Mouse (Mus musculus) intestine, embryonic 14.5 days (tissue): ENCODE measurements around the gene Rin1. TPM values are rescaled to one million over a fixed set of nuclear protein-coding genes. Genes with fewer than 3 reads are reported as not detected.

Source experiments
- ATAC-seq: fragments of 200-750 bp; cut with Nextera tagmentation; replicated peaks from 2 replicates; pipeline ENCODE4 v1.8.0; 2017; ENCODE audit warnings: low read depth, moderate number of reproducible peaks, moderate TSS enrichment, moderate library complexity; ENCODE audit not compliant: low FRiP score, low TSS enrichment
- DNase-seq: peaks from one replicate; pipeline ENCODE4 v3.0.0-alpha.2; 2018; ENCODE audit warnings: low spot score
- H3K27ac ChIP-seq: fragments of 300-500 bp; sonication (generic); 2 replicates; pipeline ENCODE4 v1.5.1; 2014; ENCODE audit warnings: low read depth, mild to moderate bottlenecking, control low read depth
- H3K27me3 ChIP-seq: fragments of 300-500 bp; sonication (generic); replicated peaks from 2 replicates; pipeline ENCODE4 v1.6.1; 2014; ENCODE audit warnings: low read length, control low read depth; ENCODE audit not compliant: control insufficient read depth, insufficient read depth
- H3K36me3 ChIP-seq: fragments of 300-500 bp; sonication (generic); 2 replicates; pipeline ENCODE4 v1.6.1; 2014; ENCODE audit warnings: low read length, control low read depth; ENCODE audit not compliant: control insufficient read depth, insufficient read depth
- H3K4me1 ChIP-seq: fragments of 300-500 bp; sonication (generic); replicated peaks from 2 replicates; pipeline ENCODE4 v1.6.1; 2014; ENCODE audit warnings: low read length, control low read depth, mixed read lengths; ENCODE audit not compliant: control insufficient read depth, insufficient read depth
- H3K4me2 ChIP-seq: fragments of 300-500 bp; sonication (generic); 2 replicates; pipeline ENCODE4 v1.6.1; 2014; ENCODE audit warnings: low read length
- H3K4me3 ChIP-seq: fragments of 300-500 bp; sonication (generic); 2 replicates; pipeline ENCODE4 v1.5.1; 2014; ENCODE audit warnings: low read depth, low read length, control low read depth, mixed read lengths
- H3K9ac ChIP-seq: fragments of 300-500 bp; sonication (generic); 2 replicates; pipeline ENCODE4 v1.6.1; 2014; ENCODE audit warnings: mild to moderate bottlenecking, low read length
- H3K9me3 ChIP-seq: fragments of 300-500 bp; sonication (generic); 2 replicates; pipeline ENCODE4 v1.6.1; 2016; ENCODE audit warnings: low read length, control low read depth; ENCODE audit not compliant: control insufficient read depth
- WGBS: fragments of 180-500 bp; shearing (Covaris S2); extraction: QIAGEN DNeasy Blood & Tissue Kit; methylation state at CpG from one replicate; pipeline ENCODE4 v1.1.7; 2014; 5-methylcytosine and 5-hydroxymethylcytosine counted together
- polyA plus RNA-seq: library from polyadenylated mRNA; unstranded; fragments of >200 nt; fragmentation: Nextera tagmentation; extraction: Ambion mirVana; gene quantifications from 2 replicates; pipeline ENCODE4 v1.2.1, GENCODE M21; 2014

Gene Rin1
- polyA plus RNA-seq, 1 experiment from 2014 or later = 2.6 TPM

DNA sequence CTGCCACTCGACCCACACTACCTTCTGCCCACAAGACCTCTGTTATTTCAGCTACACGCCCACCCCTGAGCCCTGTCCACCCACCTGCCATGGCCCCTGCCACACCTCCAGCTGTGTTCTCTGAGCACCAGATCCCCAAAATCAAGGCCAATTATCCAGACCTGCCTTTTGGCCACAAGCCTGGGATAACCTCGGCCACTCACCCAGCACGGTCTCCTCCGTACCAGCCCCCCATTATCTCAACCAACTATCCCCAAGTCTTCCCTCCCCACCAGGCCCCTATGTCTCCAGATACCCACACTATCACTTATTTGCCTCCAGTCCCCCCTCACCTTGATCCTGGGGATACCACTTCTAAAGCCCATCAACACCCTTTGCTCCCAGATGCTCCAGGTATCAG, 19.2 kb downstream of the Rin1 start:
- Histone ChIP-seq H3K4me3 (peak overlapping the region; percentile 52), H3K4me2 (peak overlapping the region; percentile 77), H3K36me3 (no peaks in the 10 kb centered on the region), H3K27me3 (no peaks in the 10 kb centered on the region; the same call in 1 of the 2 replicates), H3K27ac (peak overlapping the region; percentile 86; the same call in 1 of the 2 replicates), H3K4me1 (peaks cover 44% of the 10 kb centered on the region), H3K9ac (peak overlapping the region; percentile 58; the same call in 1 of the 2 replicates), H3K9me3 (no peaks in the 10 kb centered on the region)
- WGBS = 79% methylated on average over 5 of the region's 5 CpGs
- no peak for DNase-seq
- ATAC-seq = no peak

DNA sequence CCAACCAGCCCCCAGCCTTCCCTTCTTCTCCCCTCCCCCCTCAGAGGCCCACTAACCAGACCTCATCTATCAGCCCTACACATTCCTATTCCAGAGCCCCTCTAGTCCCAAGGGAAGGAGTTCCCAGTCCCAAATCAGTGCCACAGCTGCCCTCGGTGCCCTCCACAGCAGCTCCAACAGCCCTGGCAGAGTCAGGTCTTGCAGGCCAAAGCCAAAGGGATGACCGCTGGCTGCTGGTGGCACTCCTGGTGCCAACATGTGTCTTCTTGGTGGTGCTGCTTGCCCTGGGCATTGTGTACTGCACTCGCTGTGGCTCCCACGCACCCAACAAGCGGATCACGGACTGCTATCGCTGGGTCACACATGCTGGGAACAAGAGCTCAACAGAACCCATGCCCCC, 19.7 kb downstream of the Rin1 start:
- WGBS = 60% methylated on average over 7 of the region's 7 CpGs
- no peaks in the 10 kb centered on the region; the same call in 1 of the 2 replicates for H3K27me3 ChIP-seq
- no peaks in the 10 kb centered on the region for H3K9me3 ChIP-seq
- H3K4me1 ChIP-seq = peaks cover 40% of the 10 kb centered on the region
- H3K4me2 ChIP-seq = peak overlapping the region; percentile 77
- H3K27ac ChIP-seq = peak overlapping the region; percentile 86; the same call in 1 of the 2 replicates
- peak overlapping the region; percentile 52 for H3K4me3 ChIP-seq
- H3K9ac ChIP-seq = peak overlapping the region; percentile 17; the same call in 1 of the 2 replicates
- H3K36me3 ChIP-seq = no peaks in the 10 kb centered on the region
- DNase-seq = no peak
- ATAC-seq = no peak

DNA sequence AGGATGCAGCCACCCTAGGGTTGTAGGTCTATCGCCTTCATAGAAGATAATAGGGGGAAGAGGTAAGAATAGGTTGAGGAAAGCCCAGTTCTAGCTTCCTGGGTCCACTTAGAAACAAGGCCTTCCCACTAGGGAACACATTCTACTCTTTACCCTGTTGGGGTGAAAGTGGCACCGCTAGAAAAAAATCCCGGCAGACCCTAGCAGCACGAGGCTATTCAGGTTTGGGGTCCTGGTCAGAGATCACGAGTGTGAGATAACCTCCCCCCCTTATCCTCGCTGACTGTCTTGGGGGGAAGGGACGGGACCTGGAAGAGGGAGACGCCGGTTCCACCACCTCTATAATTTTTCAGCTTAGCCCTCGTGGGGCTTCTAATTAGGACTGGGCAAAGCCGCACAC, 20.8 kb downstream of the Rin1 start:
- H3K27me3 ChIP-seq = no peaks in the 10 kb centered on the region; the same call in 1 of the 2 replicates
- peaks cover 31% of the 10 kb centered on the region for H3K4me1 ChIP-seq
- peak overlapping the region; percentile 52 for H3K4me3 ChIP-seq
- peak overlapping the region; percentile 77 for H3K4me2 ChIP-seq
- H3K27ac ChIP-seq = peak overlapping the region; percentile 86
- peak overlapping the region; percentile 46 for H3K9ac ChIP-seq
- no peaks in the 10 kb centered on the region for H3K36me3 ChIP-seq
- no peaks in the 10 kb centered on the region for H3K9me3 ChIP-seq
- DNase-seq = no peak
- 10% methylated on average over 11 of the region's 11 CpGs for WGBS
- ATAC-seq = no peak

DNA sequence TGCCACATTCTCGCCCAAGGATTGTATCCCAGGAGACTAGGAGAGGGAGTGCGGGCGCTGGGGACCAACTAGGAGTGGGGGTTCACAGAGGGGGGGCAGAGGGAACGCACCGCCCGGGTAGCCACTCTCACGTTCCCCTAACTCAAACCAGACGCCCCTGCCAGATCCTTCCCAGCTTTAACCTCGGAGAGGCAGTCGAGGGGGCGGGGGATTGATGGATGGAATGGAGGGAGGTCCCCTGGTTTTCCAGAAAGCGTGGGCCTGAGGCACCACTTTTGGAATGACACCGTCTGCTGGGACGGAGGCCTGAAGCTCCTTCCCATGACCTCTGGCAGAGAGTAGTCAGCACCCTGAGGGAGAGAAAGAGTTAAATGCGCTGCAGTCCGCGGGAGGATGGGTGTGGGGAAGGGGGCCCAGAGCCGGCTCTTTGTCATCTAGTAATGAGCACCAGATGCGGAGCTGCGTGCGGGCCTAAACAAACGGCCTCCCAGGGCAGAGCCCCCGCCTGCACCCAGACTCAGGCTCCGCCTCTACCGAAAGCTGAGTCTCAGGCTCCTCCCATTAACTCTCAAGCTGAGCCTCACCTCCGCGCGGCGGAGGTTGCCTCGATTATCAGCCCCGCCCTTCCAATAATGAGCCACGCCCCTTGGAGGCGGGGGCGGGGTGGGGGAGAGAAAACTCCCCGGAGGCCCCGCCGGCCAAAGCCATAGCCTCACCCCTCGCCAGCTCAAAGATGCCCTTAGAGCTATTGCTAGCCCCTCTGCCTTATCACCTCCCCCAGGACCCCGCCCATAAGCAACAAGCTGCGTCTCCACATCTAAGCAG, 21.5 kb downstream of the Rin1 start:
- peak; percentile 86 for DNase-seq
- Histone ChIP-seq H3K9ac (peak overlapping the region; percentile 46), H3K4me1 (peaks cover 29% of the 10 kb centered on the region)

DNA sequence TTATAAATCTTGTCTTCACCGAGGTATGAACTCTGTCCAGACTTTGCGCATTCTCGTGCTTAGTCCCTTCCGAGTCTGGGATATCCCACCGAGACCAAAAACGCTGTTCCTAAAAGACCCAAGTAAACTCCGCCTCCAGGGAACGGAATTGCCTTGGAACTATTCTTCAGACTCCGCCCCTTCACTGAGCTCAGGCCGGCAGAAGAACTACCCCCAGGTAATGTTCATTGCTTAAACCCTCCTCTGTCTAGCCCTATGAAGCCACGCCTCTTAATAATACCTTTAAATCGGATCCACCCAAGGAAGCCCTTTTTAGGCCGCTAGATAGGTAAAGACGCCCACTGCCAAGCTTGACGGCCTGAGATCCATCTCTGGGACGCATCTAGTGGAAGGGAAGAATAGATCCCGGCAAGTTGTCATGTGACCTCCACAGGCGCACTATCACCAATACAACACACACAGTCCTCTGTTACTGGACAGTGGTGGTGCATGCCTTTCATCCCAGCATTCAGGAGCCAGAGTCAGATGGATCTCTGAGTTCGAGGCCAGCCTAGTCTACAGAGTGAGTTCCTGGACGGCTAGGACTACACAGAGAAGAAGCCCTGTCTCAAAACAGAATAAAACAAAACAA, 22.2 kb downstream of the Rin1 start:
- Histone ChIP-seq H3K4me1 (peaks cover 21% of the 10 kb centered on the region), H3K4me3 (peak overlapping the region; percentile 52), H3K9ac (peak overlapping the region; percentile 27; the same call in 1 of the 2 replicates), H3K36me3 (no peaks in the 10 kb centered on the region), H3K4me2 (peak overlapping the region; percentile 77), H3K27ac (peak overlapping the region; percentile 86), H3K9me3 (no peaks in the 10 kb centered on the region), H3K27me3 (no peaks in the 10 kb centered on the region; the same call in 1 of the 2 replicates)
- WGBS = 2% methylated on average over 20 of the region's 20 CpGs
- peak; percentile 24; the same call in 1 of the 2 replicates for ATAC-seq
- no peak for DNase-seq

More for the DNA sequence above, 21.5 kb downstream of the Rin1 start:
- no peaks in the 10 kb centered on the region; the same call in 1 of the 2 replicates for H3K27me3 ChIP-seq
- peak overlapping the region; percentile 77 for H3K4me2 ChIP-seq
- H3K9me3 ChIP-seq = no peaks in the 10 kb centered on the region
- peak; percentile 86 for ATAC-seq
- H3K27ac ChIP-seq = peak overlapping the region; percentile 86
- no peaks in the 10 kb centered on the region for H3K36me3 ChIP-seq
- peak overlapping the region; percentile 52 for H3K4me3 ChIP-seq
- 1% methylated on average over 40 of the region's 40 CpGs for WGBS

DNA sequence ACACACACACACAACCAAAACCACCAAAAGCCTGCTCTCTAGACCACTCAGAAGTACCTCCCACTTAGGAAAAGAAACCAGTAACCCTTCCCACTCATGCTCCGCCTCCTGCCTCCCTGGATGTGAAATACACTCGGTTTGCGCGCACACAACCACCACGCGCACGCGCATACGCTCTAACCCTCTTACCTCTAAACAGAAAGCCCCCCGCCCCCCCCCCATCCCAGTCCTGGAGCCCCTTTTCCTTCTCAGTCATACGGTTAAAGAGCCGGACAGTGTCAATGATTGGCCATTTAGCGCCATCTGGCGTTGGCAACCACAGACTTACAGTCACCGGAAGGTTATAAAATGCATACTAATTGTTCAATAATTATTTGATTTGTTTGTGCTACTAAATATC, 22.7 kb downstream of the Rin1 start:
- peak overlapping the region; percentile 86; the same call in 1 of the 2 replicates for H3K27ac ChIP-seq

DNA sequence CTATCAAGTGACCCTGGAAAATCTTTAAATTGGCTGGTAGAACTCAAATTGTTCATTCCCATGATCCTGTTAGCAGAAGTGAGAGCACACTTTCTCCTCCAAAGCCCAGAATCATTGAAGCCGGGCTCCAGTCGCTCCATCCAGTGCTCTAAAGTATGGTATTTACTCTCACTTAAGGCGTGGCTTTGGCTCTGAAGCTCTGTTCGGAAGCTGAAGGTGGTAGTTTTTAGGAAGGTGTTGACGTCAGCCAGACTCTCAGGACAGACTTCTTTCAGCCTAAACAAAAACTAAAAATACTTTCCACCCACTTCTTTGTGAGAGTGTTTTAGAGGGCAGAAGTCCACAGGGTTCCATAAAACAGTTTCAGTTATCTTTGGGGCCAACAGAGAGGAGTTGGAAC, 23.2 kb downstream of the Rin1 start:
- Histone ChIP-seq H3K27me3 (no peaks in the 10 kb centered on the region; the same call in 1 of the 2 replicates), H3K27ac (no peak overlapping the region), H3K4me3 (no peak overlapping the region), H3K4me2 (no peak overlapping the region), H3K9me3 (no peaks in the 10 kb centered on the region), H3K36me3 (no peaks in the 10 kb centered on the region), H3K9ac (no peak overlapping the region), H3K4me1 (peaks cover 19% of the 10 kb centered on the region)
- DNase-seq (no peak), ATAC-seq (no peak)
- WGBS = 25% methylated on average over 5 of the region's 5 CpGs

More for the DNA sequence above, 22.7 kb downstream of the Rin1 start:
- ATAC-seq = no peak
- peak overlapping the region; percentile 77 for H3K4me2 ChIP-seq
- no peak overlapping the region for H3K9ac ChIP-seq
- DNase-seq = peak; percentile 83
- WGBS = 1% methylated on average over 15 of the region's 15 CpGs
- peaks cover 19% of the 10 kb centered on the region for H3K4me1 ChIP-seq
- H3K4me3 ChIP-seq = peak overlapping the region; percentile 52
- no peaks in the 10 kb centered on the region for H3K36me3 ChIP-seq
- H3K27me3 ChIP-seq = no peaks in the 10 kb centered on the region; the same call in 1 of the 2 replicates
- H3K9me3 ChIP-seq = no peaks in the 10 kb centered on the region

DNA sequence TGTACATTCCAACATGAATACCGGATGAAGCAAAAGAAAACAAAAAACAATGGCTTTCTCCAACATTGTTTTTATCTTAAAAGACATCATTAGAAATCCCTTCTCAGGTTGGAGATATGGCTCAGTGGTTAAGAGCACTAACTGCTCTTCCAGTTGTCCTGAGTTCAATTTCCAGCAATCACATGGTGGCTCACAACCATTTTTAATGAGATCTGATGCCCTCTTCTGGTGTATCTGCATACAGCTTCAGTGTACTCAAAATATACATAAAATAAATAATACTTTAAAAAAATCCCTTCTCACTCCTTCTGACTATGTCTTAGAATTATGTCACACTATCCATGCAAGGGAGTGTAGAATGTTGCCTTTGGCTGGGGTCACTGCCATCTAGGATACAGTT, 29.0 kb downstream of the Rin1 start:
- Histone ChIP-seq H3K36me3 (no peaks in the 10 kb centered on the region), H3K9me3 (no peaks in the 10 kb centered on the region), H3K27me3 (peaks cover 49% of the 10 kb centered on the region), H3K4me3 (no peak overlapping the region), H3K9ac (no peak overlapping the region), H3K4me1 (no peaks in the 10 kb centered on the region), H3K27ac (no peak overlapping the region), H3K4me2 (no peak overlapping the region)
- WGBS = 93% methylated on average over 1 of the region's 1 CpGs
- ATAC-seq (no peak), DNase-seq (no peak)
